Mouse (Mus musculus): Measurements from ENCODE around the gene Spata22.
"Not testable (repeated sequence)": the region's sequence is repeated elsewhere in the genome, so short reads cannot be mapped to it uniquely, and the experiment has no call there.

Gene Spata22

GRCm38 (mm10) chr11:73329442-73329841, at the start of gene Spata22, which contains the start of the genes Aspa and Gm49340:
TSS of gene Spata22 (plus strand) at chr11:73329741.
TSS of gene Aspa (minus strand) at chr11:73329596.
TSS of gene Gm49340 (plus strand) at chr11:73329741.
- DNase-seq (ENCODE audit: low read depth, low spot score) = no peak

- DNase-seq (ENCODE audit: low read depth, low spot score) = no peak
Observed at GRCm38 (mm10) chr11:73280710-73281109, 48.8 kb upstream of the Spata22 start.

- no peak for DNase-seq (ENCODE audit: low read depth, low spot score)
Observed at GRCm38 (mm10) chr11:73281528-73282027, 48.0 kb upstream of the Spata22 start.

GRCm38 (mm10) chr11:73283369-73283768, 46.2 kb upstream of the Spata22 start:
- DNase-seq (ENCODE audit: low read depth, low spot score) = no peak

GRCm38 (mm10) chr11:73283926-73284325, 45.6 kb upstream of the Spata22 start:
- no peak for DNase-seq (ENCODE audit: low read depth, low spot score)

- no peak for DNase-seq (ENCODE audit: low read depth, low spot score)
Observed at GRCm38 (mm10) chr11:73284351-73284750, 45.2 kb upstream of the Spata22 start.

- DNase-seq (ENCODE audit: low read depth, low spot score) = no peak
Observed at GRCm38 (mm10) chr11:73289621-73290020, 39.9 kb upstream of the Spata22 start.

- no peak for DNase-seq (ENCODE audit: low read depth, low spot score)
Observed at GRCm38 (mm10) chr11:73303123-73303522, 26.4 kb upstream of the Spata22 start.

- DNase-seq (ENCODE audit: low read depth, low spot score) = no peak
Observed at GRCm38 (mm10) chr11:73315961-73316360, 13.6 kb upstream of the Spata22 start.

GRCm38 (mm10) chr11:73318581-73318980, 11.0 kb upstream of the Spata22 start:
- DNase-seq (ENCODE audit: low read depth, low spot score) = not testable (repeated sequence)

GRCm38 (mm10) chr11:73321064-73321463, 8.5 kb upstream of the Spata22 start:
- not testable (repeated sequence) for DNase-seq (ENCODE audit: low read depth, low spot score)

GRCm38 (mm10) chr11:73323906-73324830, 5.4 kb upstream of the Spata22 start:
- no peak for DNase-seq (ENCODE audit: low read depth, low spot score)

- no peak for DNase-seq (ENCODE audit: low read depth, low spot score)
Observed at GRCm38 (mm10) chr11:73326485-73326886, 3.1 kb upstream of the Spata22 start.

GRCm38 (mm10) chr11:73327361-73327760, 2.2 kb upstream of the Spata22 start:
- DNase-seq (ENCODE audit: low read depth, low spot score) = no peak

- no peak for DNase-seq (ENCODE audit: low read depth, low spot score)
Observed at GRCm38 (mm10) chr11:73333357-73333756, 3.8 kb downstream of the Spata22 start.

- no peak for DNase-seq (ENCODE audit: low read depth, low spot score)
Observed at GRCm38 (mm10) chr11:73336919-73337318, 7.4 kb downstream of the Spata22 start.

GRCm38 (mm10) chr11:73350483-73350882, 20.9 kb downstream of the Spata22 start, which contains the start of gene Olfr20:
TSS of gene Olfr20 (plus strand) at chr11:73350783.
- DNase-seq (ENCODE audit: low read depth, low spot score) = no peak

GRCm38 (mm10) chr11:73370946-73371345, 41.4 kb downstream of the Spata22 start, which contains the start of gene Olfr376:
TSS of gene Olfr376 (plus strand) at chr11:73371246.
- DNase-seq (ENCODE audit: low read depth, low spot score) = no peak

GRCm38 (mm10) chr11:73395374-73395773, 65.8 kb downstream of the Spata22 start:
- DNase-seq (ENCODE audit: low read depth, low spot score) = no peak
